Mouse (Mus musculus) stomach, embryonic 15.5 days (tissue): ENCODE measurements around the gene Lpxn. TPM values are rescaled to one million over a fixed set of nuclear protein-coding genes. Genes with fewer than 3 reads are reported as not detected.

Experiments used
- ATAC-seq: fragments of 200-750 bp; cut with Nextera tagmentation; 2 replicates; pipeline ENCODE4 v1.8.0; 2017; ENCODE audit warnings: low read depth, moderate number of reproducible peaks, moderate TSS enrichment; ENCODE audit not compliant: insufficient read depth, low FRiP score
- H3K27ac ChIP-seq: fragments of 300-500 bp; sonication (generic); 2 replicates; pipeline ENCODE4 v1.5.1; 2015; ENCODE audit warnings: mild to moderate bottlenecking, inconsistent platforms
- H3K27me3 ChIP-seq: fragments of 300-500 bp; sonication (generic); replicated peaks from 2 replicates; pipeline ENCODE4 v1.6.1; 2015; ENCODE audit warnings: inconsistent platforms
- H3K36me3 ChIP-seq: fragments of 300-500 bp; sonication (generic); 2 replicates; pipeline ENCODE4 v1.6.1; 2015; ENCODE audit warnings: inconsistent platforms
- H3K4me1 ChIP-seq: fragments of 300-500 bp; sonication (generic); 2 replicates; pipeline ENCODE4 v1.6.1; 2015; ENCODE audit warnings: inconsistent platforms
- H3K4me2 ChIP-seq: fragments of 300-500 bp; sonication (generic); 2 replicates; pipeline ENCODE4 v1.6.1; 2015; ENCODE audit warnings: mild to moderate bottlenecking, inconsistent platforms
- H3K4me3 ChIP-seq: fragments of 300-500 bp; sonication (generic); replicated peaks from 2 replicates; pipeline ENCODE4 v1.5.1; 2015; ENCODE audit warnings: inconsistent platforms
- H3K9ac ChIP-seq: fragments of 300-500 bp; sonication (generic); 2 replicates; pipeline ENCODE4 v1.6.1; 2015; ENCODE audit warnings: inconsistent platforms
- H3K9me3 ChIP-seq: fragments of 300-500 bp; sonication (generic); 2 replicates; pipeline ENCODE4 v1.6.1; 2016; ENCODE audit warnings: inconsistent platforms
- WGBS: fragments of 180-500 bp; shearing (Covaris S2); methylation state at CpG from one replicate; pipeline ENCODE4 v1.1.7; 2015; 5-methylcytosine and 5-hydroxymethylcytosine counted together
- polyA plus RNA-seq: library from polyadenylated mRNA; unstranded; fragments of >200 nt; fragmentation: Nextera tagmentation; extraction: Ambion mirVana; gene quantifications from 2 replicates; pipeline ENCODE4 v1.2.1, GENCODE M21; 2015

The Lpxn gene
- polyA plus RNA-seq, 1 experiment from 2014 or later: 2.5 TPM

DNA sequence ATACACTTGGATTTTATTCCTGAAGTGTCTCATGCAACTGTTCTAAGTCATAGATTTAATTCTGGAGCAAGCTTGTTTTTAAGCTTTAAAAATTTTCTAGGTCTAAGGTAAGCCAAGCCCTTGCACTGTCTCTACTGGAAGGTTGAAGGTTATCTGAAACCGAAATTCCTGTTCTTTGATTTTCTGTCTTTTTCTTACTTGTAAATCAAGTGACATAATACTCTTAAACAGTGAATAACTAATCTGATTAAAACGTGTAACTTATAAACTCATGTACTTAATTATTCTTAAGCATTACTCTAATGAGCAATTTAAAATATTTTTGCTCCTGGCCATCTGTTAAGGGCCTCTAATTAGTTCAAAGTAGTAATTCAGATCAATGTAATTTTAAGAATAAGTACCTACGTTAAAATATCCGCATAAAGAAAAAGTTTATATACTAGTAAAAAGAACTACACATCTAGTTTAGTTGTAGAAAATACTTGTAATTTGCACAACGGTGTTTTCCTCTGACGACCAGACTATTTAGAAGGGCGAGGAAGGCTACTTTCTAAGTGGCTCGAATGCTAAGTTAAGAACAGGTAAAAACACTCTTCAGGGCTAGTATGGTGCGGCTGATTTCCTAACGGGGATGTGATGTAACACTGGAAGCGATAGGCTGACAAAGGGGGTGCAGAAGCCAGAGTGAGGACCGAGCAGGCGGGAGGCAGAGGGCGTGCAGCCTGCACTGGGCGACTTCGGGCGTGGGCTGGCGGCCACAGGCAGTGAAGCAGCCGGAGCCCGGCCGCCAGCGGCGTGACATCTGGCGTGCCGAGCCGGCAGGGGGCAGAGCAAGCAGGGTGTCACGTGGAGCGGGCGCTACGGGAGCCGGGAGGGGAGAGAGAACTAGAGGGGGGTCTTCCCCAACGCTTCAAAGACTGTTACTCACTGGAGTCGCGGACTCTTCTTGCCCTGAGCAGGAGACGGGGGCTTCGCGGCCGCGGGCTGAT, 1.6 kb upstream of the Lpxn start:
- ATAC-seq: peak; percentile 63
- no peaks in the 10 kb centered on the region for H3K4me1 ChIP-seq
- no peaks in the 10 kb centered on the region for H3K27me3 ChIP-seq
- H3K4me2 ChIP-seq: peak overlapping the region; percentile 51
- H3K9me3 ChIP-seq: no peaks in the 10 kb centered on the region
- H3K36me3 ChIP-seq: no peaks in the 10 kb centered on the region
- H3K9ac ChIP-seq: peak overlapping the region; percentile 97
- peak overlapping the region; percentile 96 for H3K4me3 ChIP-seq
- H3K27ac ChIP-seq: peak overlapping the region; percentile 100
- WGBS: under 1% methylated on average over 31 of the region's 39 CpGs

DNA sequence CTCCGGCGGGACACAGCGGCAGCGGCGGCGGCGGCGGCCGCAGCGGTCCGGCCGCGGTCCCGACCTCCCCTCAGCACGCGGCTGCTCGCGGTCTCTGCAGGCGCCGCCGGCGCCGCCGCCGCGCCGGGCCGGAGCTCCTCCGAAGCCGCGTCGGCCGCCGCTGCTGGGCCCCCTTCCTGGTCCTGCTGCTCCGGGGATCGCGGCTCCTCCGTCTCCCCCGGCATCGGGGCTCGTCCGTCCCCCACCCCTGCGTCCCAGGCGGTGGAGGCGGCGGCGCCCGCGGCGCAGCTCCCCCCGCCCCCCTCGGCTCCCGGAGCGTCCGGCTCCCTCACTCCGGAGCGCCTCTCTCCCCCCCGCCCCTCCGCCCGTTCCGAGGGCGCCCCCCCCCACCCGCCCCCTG, 883 bp upstream of the Lpxn start:
- no peaks in the 10 kb centered on the region for H3K27me3 ChIP-seq
- H3K27ac ChIP-seq: peak overlapping the region; percentile 100
- peak overlapping the region; percentile 96 for H3K4me3 ChIP-seq
- no peak for ATAC-seq
- H3K36me3 ChIP-seq: no peaks in the 10 kb centered on the region
- no peaks in the 10 kb centered on the region for H3K4me1 ChIP-seq
- under 1% methylated on average over 39 of the region's 63 CpGs for WGBS
- H3K9me3 ChIP-seq: no peaks in the 10 kb centered on the region
- H3K9ac ChIP-seq: peak overlapping the region; percentile 97
- peak overlapping the region; percentile 51 for H3K4me2 ChIP-seq

DNA sequence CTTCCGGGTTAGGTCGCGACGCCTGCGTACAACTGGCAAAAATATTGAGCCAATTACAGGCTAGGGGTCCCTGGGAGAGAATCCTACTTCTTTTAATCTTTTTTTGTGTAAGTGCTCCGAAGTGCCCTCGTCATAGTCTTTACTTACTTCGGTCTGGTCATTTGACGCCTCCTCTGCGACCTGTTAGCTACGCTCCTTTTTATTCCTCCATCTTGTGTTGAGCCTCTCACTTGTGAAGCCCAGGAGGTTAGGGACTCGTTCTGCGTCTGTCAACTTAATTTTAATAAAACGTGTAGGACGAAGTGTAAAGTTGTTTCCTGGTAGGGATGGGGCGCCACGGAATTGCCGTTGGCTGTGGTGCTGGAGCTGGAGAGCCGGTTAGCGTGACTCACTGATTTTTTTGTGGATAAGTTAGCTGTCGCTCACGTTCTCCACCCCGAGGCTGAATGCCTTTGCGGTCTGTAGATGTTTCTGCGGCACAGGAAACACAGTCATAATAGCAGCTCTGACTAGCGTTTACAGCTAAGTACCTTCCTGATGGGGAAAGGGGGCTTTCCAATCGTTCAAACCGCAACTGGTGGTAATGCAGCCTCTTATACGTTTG, 437 bp downstream of the Lpxn start:
- ATAC-seq: peak; percentile 25

DNA sequence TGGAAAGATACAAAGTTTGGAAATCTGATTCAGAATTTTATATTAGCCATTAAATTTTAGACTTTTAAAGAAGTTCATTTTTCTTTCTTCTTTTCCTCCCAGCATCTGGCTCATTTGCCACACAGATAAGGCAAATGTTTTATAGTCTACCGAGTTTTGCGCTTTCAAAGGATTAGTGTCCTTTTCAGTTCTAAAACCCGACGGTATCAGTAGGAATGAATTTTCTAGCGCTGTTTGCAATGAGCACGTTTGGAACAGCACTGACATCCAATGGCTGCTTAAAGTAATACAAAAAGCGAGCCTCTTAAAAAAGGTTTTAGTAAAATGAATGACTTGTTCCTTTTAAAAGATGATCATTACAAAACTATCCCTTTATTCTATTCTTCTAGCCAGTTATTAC, 1.1 kb downstream of the Lpxn start:
- H3K9me3 ChIP-seq: no peaks in the 10 kb centered on the region
- peak overlapping the region; percentile 74 for H3K4me2 ChIP-seq
- 0% methylated on average over 7 of the region's 7 CpGs for WGBS
- H3K9ac ChIP-seq: peak overlapping the region; percentile 55; the same call in 1 of the 2 replicates
- ATAC-seq: no peak
- peak overlapping the region; percentile 100 for H3K27ac ChIP-seq
- peak overlapping the region; percentile 96 for H3K4me3 ChIP-seq
- H3K27me3 ChIP-seq: no peaks in the 10 kb centered on the region
- no peaks in the 10 kb centered on the region for H3K36me3 ChIP-seq
- no peaks in the 10 kb centered on the region for H3K4me1 ChIP-seq

More for the DNA sequence above, 437 bp downstream of the Lpxn start:
- H3K27ac ChIP-seq: peak overlapping the region; percentile 100
- no peaks in the 10 kb centered on the region for H3K27me3 ChIP-seq
- WGBS: under 1% methylated on average over 29 of the region's 29 CpGs
- H3K9ac ChIP-seq: peak overlapping the region; percentile 55; the same call in 1 of the 2 replicates
- H3K4me1 ChIP-seq: no peaks in the 10 kb centered on the region
- H3K4me2 ChIP-seq: peak overlapping the region; percentile 74
- no peaks in the 10 kb centered on the region for H3K36me3 ChIP-seq
- H3K9me3 ChIP-seq: no peaks in the 10 kb centered on the region
- peak overlapping the region; percentile 96 for H3K4me3 ChIP-seq

DNA sequence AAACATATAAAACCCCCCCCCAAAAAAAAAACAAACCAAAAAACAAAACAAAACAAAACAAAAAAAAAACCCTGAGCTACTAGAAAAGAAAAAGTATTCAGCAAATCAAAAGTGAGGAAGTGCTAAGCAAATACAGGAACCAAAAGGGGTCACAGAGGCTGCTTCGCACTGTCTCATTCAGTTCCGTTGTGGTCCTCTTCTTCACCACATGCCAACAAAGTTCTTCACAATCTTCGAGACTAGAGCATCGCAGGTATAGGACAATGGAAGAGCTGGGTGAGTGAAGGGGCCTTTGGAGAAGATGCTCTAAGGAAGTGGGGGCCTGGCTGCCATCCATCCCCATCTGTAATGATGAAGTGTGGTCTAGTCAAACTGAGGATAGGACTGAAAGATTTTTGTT, 2.4 kb downstream of the Lpxn start:
- H3K4me3 ChIP-seq: no peak overlapping the region
- no peak overlapping the region for H3K4me2 ChIP-seq
- H3K4me1 ChIP-seq: no peaks in the 10 kb centered on the region
- ATAC-seq: no peak
- H3K27me3 ChIP-seq: no peaks in the 10 kb centered on the region
- H3K36me3 ChIP-seq: no peaks in the 10 kb centered on the region
- no peak overlapping the region for H3K9ac ChIP-seq
- no peaks in the 10 kb centered on the region for H3K9me3 ChIP-seq
- H3K27ac ChIP-seq: no peak overlapping the region
- WGBS: 72% methylated on average over 4 of the region's 4 CpGs

DNA sequence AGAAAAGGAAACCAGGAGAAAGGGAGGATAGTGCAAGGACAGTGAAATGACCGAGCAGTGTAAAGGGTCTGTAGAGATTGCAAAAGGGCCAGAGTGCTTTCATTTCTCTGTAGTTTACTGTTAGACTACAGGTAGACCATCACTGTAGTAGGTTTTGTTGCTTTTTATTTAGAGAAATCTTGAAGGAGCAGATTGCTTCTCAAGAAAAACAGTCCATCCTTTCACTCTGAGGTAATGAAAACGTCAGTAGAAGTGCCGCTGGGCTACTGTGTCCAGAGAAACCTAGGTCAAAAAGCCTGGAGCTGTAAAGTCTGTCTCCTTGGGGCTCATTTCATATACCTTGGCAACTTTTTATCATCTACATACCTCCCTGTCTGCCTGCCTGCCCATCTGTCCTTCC, 3.1 kb downstream of the Lpxn start:
- Histone ChIP-seq H3K27me3 (no peaks in the 10 kb centered on the region), H3K9ac (no peak overlapping the region), H3K4me3 (no peak overlapping the region), H3K4me2 (no peak overlapping the region), H3K9me3 (no peaks in the 10 kb centered on the region), H3K4me1 (no peaks in the 10 kb centered on the region), H3K27ac (no peak overlapping the region), H3K36me3 (no peaks in the 10 kb centered on the region)
- 83% methylated on average over 3 of the region's 3 CpGs for WGBS
- ATAC-seq: no peak

DNA sequence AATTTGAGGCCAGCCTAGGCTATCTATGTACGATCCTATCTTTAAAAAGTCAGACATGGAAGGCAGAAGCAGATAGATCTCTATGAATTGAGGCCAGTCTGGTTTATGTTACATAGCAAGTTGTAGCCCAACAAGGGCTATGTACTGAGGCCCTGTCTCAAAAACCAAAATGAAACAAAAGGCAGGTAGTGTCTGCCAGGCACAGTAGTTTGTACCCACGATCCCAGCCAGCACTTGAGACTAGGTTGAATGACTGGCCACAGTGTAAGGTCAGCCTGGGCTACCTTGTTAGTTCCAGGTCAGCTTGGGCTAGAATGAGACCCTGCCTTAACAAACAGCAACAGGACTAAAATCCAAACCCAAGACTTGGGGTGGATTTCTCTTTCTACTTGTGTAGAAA, 4.6 kb downstream of the Lpxn start:
- Histone ChIP-seq H3K27me3 (no peaks in the 10 kb centered on the region), H3K27ac (no peak overlapping the region), H3K9ac (no peak overlapping the region), H3K4me2 (no peak overlapping the region), H3K36me3 (no peaks in the 10 kb centered on the region), H3K4me3 (no peak overlapping the region), H3K4me1 (no peaks in the 10 kb centered on the region), H3K9me3 (no peaks in the 10 kb centered on the region)
- 68% methylated on average over 2 of the region's 2 CpGs for WGBS
- ATAC-seq: no peak

DNA sequence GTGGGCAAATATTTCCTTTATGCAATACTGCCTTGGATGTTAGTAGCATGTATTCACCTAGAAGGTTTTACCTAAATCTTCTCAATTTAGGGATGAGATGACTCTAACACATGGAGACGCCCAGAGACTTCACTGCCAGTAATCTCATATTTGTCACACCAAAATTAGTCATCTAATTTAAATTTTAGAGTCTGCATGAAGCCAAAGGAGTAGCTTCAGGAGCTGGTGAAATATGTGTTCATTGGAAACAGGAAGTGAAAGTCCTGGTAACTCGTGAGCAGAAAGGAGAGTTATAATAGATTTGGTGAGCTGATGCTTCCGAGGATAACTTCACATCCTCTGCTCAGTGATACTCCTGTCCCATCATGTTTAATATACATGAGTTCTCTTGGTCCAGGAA, 5.1 kb downstream of the Lpxn start:
- no peaks in the 10 kb centered on the region for H3K4me1 ChIP-seq
- H3K27me3 ChIP-seq: no peaks in the 10 kb centered on the region

DNA sequence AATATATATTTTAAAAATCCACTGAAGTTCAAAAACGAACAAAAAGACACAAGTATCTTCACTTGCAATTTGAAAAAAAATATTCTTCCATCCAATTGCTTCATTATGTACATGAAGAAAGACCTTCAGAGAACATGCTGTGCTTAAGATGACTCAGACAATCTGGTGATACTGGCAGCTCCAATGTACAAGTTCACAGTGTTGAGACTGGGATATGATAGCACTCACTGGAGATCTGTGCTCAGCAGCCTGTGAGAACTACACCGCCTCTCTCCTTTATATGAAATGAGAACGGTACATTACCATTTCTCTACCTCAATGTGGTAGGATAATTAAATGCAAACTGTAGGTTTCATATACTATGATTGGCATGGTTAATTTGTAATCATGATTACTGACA, 6.8 kb downstream of the Lpxn start:
- Histone ChIP-seq H3K4me3 (no peak overlapping the region), H3K27me3 (no peaks in the 10 kb centered on the region), H3K36me3 (no peaks in the 10 kb centered on the region), H3K9ac (no peak overlapping the region), H3K27ac (no peak overlapping the region), H3K9me3 (no peaks in the 10 kb centered on the region), H3K4me1 (no peaks in the 10 kb centered on the region), H3K4me2 (no peak overlapping the region)
- no peak for ATAC-seq
- 77% methylated on average over 3 of the region's 3 CpGs for WGBS

More for the DNA sequence above, 5.1 kb downstream of the Lpxn start:
- no peak overlapping the region for H3K4me3 ChIP-seq
- no peaks in the 10 kb centered on the region for H3K9me3 ChIP-seq
- no peaks in the 10 kb centered on the region for H3K36me3 ChIP-seq
- H3K27ac ChIP-seq: no peak overlapping the region
- no peak for ATAC-seq
- 61% methylated on average over 3 of the region's 3 CpGs for WGBS
- H3K9ac ChIP-seq: no peak overlapping the region
- no peak overlapping the region for H3K4me2 ChIP-seq

DNA sequence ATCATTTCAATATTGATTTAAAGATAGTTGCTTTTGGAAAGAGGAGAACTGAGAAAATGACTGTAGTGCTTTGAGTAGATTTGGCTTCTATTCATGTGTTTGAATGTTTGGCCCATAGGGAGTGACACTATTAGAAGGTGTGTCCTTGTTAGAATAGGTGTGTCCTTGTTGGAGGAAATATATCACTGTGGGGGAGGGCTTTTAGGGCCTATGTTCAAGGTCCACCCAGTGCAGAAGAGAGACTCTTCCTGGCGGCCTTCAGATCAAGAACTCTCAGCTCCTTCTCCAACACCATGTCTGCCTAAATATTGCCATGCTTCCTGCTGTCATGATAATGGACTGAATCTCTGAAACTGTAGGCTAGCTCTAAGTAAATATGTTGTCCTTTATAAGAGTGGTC, 8.2 kb downstream of the Lpxn start:
- Histone ChIP-seq H3K27me3 (no peaks in the 10 kb centered on the region), H3K4me1 (no peaks in the 10 kb centered on the region), H3K27ac (no peak overlapping the region), H3K9ac (no peak overlapping the region), H3K36me3 (no peaks in the 10 kb centered on the region), H3K4me3 (no peak overlapping the region), H3K4me2 (no peak overlapping the region), H3K9me3 (no peaks in the 10 kb centered on the region)
- no peak for ATAC-seq
- WGBS: 81% methylated on average over 1 of the region's 1 CpGs

DNA sequence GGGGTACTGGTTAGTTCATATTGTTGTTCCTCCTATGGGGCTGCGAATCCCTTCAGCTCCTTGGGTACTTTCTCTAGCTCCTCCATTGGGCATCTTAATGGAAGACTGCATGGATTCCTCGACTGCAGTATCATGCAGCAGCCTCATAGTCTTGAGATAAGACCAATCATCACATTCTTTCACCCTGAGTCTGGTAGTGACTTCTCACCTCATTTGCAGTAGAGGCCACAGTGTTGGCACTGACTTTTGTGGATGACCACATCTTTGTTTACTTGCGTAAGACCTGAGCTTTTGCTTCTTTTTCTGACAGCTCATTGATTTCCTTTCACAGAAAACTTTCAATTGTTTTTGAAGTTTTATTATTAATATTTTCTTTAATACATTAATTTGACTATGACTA, 9.7 kb downstream of the Lpxn start:
- no peak overlapping the region for H3K9ac ChIP-seq
- 83% methylated on average over 3 of the region's 3 CpGs for WGBS
- no peak overlapping the region for H3K4me2 ChIP-seq
- no peak overlapping the region for H3K27ac ChIP-seq
- no peaks in the 10 kb centered on the region for H3K36me3 ChIP-seq
- H3K4me3 ChIP-seq: no peak overlapping the region
- no peaks in the 10 kb centered on the region for H3K27me3 ChIP-seq
- ATAC-seq: no peak
- H3K9me3 ChIP-seq: no peaks in the 10 kb centered on the region
- no peaks in the 10 kb centered on the region for H3K4me1 ChIP-seq

DNA sequence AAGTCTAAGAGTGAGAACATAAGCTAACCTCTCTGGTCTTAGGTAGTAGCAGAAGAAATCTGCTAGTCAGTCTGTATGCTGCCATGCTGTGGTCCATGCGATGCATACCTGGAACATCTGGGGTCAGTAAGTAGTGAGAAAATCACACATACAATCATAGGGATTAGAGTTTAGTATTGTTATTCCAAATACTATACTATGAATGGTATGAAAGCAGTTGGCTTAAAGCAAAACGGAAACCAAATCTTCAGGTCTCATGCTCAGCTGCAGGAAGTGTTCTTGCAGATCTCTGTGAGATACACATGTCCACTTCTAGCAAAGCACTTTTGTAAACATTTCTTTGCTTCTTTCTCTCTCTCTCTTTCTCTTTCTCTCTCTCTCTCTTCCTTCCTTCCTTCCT, 10.2 kb downstream of the Lpxn start:
- no peaks in the 10 kb centered on the region for H3K4me1 ChIP-seq
- WGBS: 66% methylated on average over 2 of the region's 2 CpGs
- H3K9ac ChIP-seq: no peak overlapping the region
- ATAC-seq: no peak
- H3K36me3 ChIP-seq: no peaks in the 10 kb centered on the region
- no peak overlapping the region for H3K4me2 ChIP-seq
- H3K27ac ChIP-seq: no peak overlapping the region
- no peaks in the 10 kb centered on the region for H3K9me3 ChIP-seq
- no peak overlapping the region for H3K4me3 ChIP-seq
- no peaks in the 10 kb centered on the region for H3K27me3 ChIP-seq
